Mouse (Mus musculus) limb, embryonic 10.5 days (tissue): ENCODE measurements around the gene Tll2. TPM values are rescaled to one million over a fixed set of nuclear protein-coding genes. Genes with fewer than 3 reads are reported as not detected.

Experiments used
- DNase-seq: peaks from one replicate; pipeline ENCODE4 v3.0.0-alpha.2; 2017; ENCODE audit warnings: low spot score
- H3K27ac ChIP-seq: fragments of 300-500 bp; sonication (generic); 2 replicates; pipeline ENCODE4 v1.5.1; 2016; ENCODE audit warnings: mild to moderate bottlenecking
- H3K27me3 ChIP-seq: fragments of 300-500 bp; sonication (generic); 2 replicates; pipeline ENCODE4 v1.6.1; 2016; ENCODE audit warnings: low read depth, mild to moderate bottlenecking; ENCODE audit not compliant: poor library complexity, severe bottlenecking
- H3K36me3 ChIP-seq: fragments of 300-500 bp; sonication (generic); 2 replicates; pipeline ENCODE4 v1.6.1; 2016; ENCODE audit warnings: mild to moderate bottlenecking, moderate library complexity
- H3K4me1 ChIP-seq: fragments of 300-500 bp; sonication (generic); 2 replicates; pipeline ENCODE4 v1.6.1; 2016
- H3K4me3 ChIP-seq: fragments of 300-500 bp; sonication (generic); 2 replicates; pipeline ENCODE4 v1.5.1; 2016; ENCODE audit warnings: mild to moderate bottlenecking, moderate library complexity
- H3K9me3 ChIP-seq: fragments of 300-500 bp; sonication (generic); replicated peaks from 2 replicates; pipeline ENCODE4 v1.6.1; 2016; ENCODE audit warnings: mild to moderate bottlenecking
- WGBS: fragments of 180-500 bp; shearing (Covaris S2); methylation state at CpG from one replicate; pipeline ENCODE4 v1.1.7; 2016; 5-methylcytosine and 5-hydroxymethylcytosine counted together
- polyA plus RNA-seq: library from polyadenylated mRNA; unstranded; fragments of >200 nt; fragmentation: Nextera tagmentation; extraction: Ambion mirVana; gene quantifications from 2 replicates; pipeline ENCODE4 v1.2.1, GENCODE M21; 2016

Tll2 gene
- polyA plus RNA-seq, result 0.03 TPM in 1 of 2 replicates, not detected in the other

DNA sequence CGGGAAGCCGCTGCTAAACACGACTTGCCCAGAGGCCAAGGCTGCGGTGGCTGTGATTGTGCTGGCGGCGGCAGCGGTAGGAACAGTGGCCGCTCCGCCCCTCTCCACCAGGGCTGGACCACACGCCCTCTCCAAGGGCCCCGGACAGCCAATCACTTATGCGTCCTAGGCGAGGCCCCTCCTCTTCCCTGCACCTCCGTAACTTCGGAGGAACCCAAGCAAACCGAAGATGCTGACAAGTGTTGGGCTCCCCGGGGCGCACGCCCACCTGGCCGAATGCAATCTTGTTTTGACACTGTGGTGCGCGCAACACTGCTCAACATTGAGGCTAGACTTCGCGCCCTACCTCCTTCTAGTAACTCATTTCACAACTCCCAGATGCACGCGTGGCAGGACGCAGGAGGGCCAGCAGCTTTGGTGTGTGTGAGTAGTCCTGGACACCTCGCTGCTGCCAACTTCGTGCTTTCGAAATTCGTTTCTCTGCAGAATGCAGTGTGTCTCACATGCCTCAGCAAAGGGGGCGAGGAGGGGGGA lies at the start of gene Tll2:
TSS of gene Tll2 (minus strand) at position 25 of the 534 bp plus-strand sequence.
- 1% methylated on average over 32 of the region's 32 CpGs for WGBS
- Histone ChIP-seq H3K4me3 (peak within 1 kb of the TSS; percentile 55), H3K9me3 (no peaks in the 10 kb centered on the region), H3K27me3 (peaks cover 63% of the 10 kb centered on the region), H3K4me1 (peaks cover 18% of the 10 kb centered on the region), H3K27ac (no peak within 1 kb of the TSS), H3K36me3 (peaks cover 10% of the 10 kb centered on the region; the same call in 1 of the 2 replicates)
- peak; percentile 79 for DNase-seq

DNA sequence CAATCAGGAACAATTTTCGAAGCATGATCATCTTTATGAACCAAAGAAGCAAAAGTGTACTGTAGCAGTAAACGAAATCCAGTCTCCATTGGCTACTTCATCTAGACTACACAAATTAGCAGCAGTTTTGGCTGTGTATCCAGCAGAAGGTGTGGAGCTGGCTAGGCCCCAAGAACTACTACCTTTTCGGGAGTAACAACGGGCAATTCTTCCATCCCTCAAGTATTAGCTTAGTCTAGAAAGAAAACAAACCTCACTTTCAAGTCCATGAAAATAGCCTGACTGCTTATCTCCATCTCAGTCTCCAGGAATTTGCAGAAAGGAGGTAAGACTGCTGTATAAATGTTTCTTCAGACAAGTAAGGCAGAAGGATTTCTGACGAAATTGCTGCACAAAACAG lies 47.9 kb upstream of the Tll2 start:
- Histone ChIP-seq H3K4me3 (no peak overlapping the region), H3K36me3 (peaks cover 43% of the 10 kb centered on the region), H3K9me3 (no peaks in the 10 kb centered on the region), H3K27me3 (no peaks in the 10 kb centered on the region), H3K4me1 (no peaks in the 10 kb centered on the region), H3K27ac (no peak overlapping the region)
- WGBS, result 90% methylated on average over 5 of the region's 5 CpGs
- DNase-seq, result no peak

DNA sequence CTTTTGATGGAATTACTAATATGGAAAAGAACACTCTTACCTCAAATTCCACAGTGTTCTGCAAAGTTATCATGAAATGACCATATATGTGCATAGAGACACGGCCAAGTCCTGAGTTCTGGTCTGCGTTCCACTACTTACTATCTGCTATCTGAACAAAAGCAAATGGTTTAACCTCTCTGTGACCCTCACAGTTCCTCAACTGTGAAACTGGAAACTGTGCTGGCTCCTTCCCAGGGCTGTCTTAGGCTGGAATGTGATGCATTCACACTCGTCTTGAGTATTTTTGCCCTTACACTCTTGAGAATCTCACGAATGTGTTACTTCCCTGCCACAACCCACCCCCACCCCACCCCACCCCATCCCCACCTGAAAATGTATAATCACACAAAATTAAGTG lies 42.3 kb upstream of the Tll2 start:
- Histone ChIP-seq H3K36me3 (peaks cover 73% of the 10 kb centered on the region), H3K4me1 (no peaks in the 10 kb centered on the region), H3K27me3 (no peaks in the 10 kb centered on the region), H3K9me3 (no peaks in the 10 kb centered on the region), H3K27ac (no peak overlapping the region), H3K4me3 (no peak overlapping the region)
- no peak for DNase-seq
- WGBS, result 73% methylated on average over 4 of the region's 4 CpGs

DNA sequence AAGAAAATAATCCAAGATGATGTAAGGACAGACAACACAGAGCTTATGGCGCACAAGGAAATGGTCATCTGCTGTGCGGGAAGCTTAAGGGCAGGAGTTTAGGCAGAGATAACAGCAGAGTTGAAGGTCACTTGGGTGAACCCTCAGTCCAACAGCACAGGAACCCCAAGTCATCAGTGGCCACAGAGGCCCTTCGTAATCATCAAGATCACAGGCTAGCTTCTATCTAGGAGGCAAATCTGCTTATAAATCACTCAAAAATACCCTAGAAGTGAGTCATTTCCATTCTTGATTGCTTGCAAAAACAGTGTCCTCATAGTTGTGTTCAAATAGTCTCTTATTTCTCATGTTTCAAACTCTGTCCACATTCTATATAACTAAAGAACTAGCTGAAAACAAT lies 41.6 kb upstream of the Tll2 start:
- H3K4me1 ChIP-seq, result no peaks in the 10 kb centered on the region
- H3K9me3 ChIP-seq, result no peaks in the 10 kb centered on the region
- H3K27ac ChIP-seq, result no peak overlapping the region
- DNase-seq, result no peak
- H3K4me3 ChIP-seq, result no peak overlapping the region
- H3K36me3 ChIP-seq, result peaks cover 70% of the 10 kb centered on the region
- 93% methylated on average over 3 of the region's 3 CpGs for WGBS
- no peaks in the 10 kb centered on the region for H3K27me3 ChIP-seq

DNA sequence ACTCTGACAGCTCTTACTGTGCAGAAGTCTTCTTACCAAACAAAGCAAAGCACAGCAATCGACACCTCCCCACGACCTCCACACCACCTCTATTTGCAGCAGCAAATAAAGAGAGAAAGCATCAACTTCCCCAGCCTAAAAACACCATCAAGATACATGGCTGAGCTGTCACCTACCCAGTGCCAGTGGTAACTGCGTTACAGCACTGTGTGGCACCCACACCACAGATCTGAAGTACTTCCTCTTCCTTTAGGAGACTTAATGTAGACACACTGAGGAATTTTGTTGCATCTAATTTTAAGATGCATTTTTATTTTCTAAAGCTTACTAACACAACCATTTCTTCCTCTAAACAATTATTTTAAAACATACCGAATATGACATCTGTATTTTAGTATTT lies 39.6 kb upstream of the Tll2 start:
- Histone ChIP-seq H3K4me1 (no peaks in the 10 kb centered on the region), H3K4me3 (no peak overlapping the region), H3K9me3 (no peaks in the 10 kb centered on the region), H3K27ac (no peak overlapping the region), H3K36me3 (peaks cover 80% of the 10 kb centered on the region), H3K27me3 (no peaks in the 10 kb centered on the region)
- DNase-seq, result no peak
- WGBS, result 89% methylated on average over 4 of the region's 4 CpGs

DNA sequence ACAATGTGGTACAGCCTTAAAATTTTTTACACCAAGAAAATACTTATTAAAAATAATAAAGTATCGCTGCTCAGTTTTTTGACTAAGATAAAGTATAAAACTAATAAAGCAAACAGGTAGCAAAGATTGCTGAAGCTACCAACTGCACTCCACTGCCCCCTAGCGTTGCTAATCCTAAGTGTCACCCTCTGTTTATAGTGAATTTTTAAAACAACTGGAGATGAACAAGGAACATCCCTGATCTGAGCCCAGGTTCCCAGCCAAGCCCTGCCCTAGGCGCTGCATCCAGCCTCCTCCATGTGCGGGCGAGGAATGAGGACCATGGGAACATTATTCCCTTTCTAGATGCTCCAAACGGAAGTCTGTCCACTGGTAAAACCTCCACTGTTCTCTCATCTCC lies 37.9 kb upstream of the Tll2 start:
- no peaks in the 10 kb centered on the region for H3K4me1 ChIP-seq
- H3K4me3 ChIP-seq, result no peak overlapping the region
- no peak overlapping the region for H3K27ac ChIP-seq
- H3K27me3 ChIP-seq, result no peaks in the 10 kb centered on the region
- peak; percentile 52 for DNase-seq
- H3K36me3 ChIP-seq, result peaks cover 89% of the 10 kb centered on the region
- WGBS, result 75% methylated on average over 6 of the region's 6 CpGs
- H3K9me3 ChIP-seq, result no peaks in the 10 kb centered on the region

DNA sequence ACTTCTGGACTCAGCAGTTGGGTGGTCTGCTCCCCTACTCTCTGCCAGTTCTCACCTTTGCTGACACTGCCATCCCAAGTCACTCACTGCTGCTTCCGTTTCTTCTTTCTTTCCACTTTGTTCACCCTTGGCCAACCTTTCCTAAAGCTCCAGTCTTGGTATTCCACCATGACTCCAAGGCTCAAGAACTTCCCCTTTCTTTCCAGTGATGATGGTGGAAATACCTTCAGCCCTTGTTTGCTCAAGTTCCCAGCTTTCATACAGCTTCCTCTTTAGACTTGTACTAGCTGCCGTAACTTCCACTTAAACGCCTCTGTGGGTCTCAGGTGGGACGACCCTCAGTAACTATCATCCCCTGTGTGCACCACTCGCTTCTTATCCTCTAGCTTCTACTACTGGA lies 35.4 kb upstream of the Tll2 start:
- H3K36me3 ChIP-seq, result peaks cover 90% of the 10 kb centered on the region
- no peak overlapping the region for H3K4me3 ChIP-seq
- H3K27me3 ChIP-seq, result no peaks in the 10 kb centered on the region
- H3K9me3 ChIP-seq, result no peaks in the 10 kb centered on the region
- WGBS, result 95% methylated on average over 5 of the region's 5 CpGs
- no peaks in the 10 kb centered on the region for H3K4me1 ChIP-seq
- DNase-seq, result no peak
- no peak overlapping the region for H3K27ac ChIP-seq

DNA sequence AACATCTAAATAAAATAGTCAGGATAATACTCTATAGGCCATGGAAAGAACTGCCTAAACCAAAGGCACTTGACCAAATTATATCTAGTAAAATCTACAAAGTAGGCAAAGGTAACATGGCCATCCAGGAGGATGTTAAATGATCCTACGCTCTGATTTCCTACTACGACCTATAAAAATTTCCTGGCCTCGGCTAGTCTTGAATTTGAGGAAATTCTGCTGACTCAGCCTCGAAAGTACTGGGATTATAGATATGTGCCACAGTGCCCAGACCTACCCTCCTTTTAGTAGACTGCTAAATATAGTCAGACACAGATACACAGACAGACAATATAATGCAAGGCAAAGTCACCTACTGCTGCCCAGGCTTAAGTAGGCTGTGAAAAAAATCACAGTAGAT lies 27.1 kb upstream of the Tll2 start:
- no peaks in the 10 kb centered on the region for H3K4me1 ChIP-seq
- H3K9me3 ChIP-seq, result no peaks in the 10 kb centered on the region
- H3K36me3 ChIP-seq, result peaks cover 86% of the 10 kb centered on the region
- whole genome bisulfite sequencing, result 90% methylated on average over 4 of the region's 4 CpGs
- no peak overlapping the region for H3K4me3 ChIP-seq
- no peaks in the 10 kb centered on the region for H3K27me3 ChIP-seq
- no peak for DNase-seq
- no peak overlapping the region for H3K27ac ChIP-seq

DNA sequence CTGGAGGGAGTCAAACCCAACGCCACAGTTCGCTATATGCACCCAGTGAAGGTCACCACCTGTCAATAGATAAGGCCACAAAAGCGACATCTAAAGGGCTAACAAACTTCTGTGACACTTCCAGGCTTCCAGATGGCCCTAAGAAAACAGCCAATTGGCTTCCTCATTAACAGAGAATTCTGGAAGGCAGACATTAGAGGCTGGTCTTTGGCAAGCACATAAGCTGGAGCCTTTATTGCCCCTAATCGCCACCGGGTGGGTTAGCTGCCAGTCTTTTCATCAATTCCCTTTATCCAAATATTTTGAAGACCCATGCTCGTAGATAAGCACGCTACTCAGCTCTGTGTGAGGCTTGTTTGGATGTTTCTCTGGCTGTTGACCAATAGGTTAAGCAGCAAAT lies 1.7 kb upstream of the Tll2 start:
- no peak overlapping the region for H3K27ac ChIP-seq
- WGBS, result 16% methylated on average over 7 of the region's 7 CpGs
- H3K27me3 ChIP-seq, result peaks cover 63% of the 10 kb centered on the region

DNA sequence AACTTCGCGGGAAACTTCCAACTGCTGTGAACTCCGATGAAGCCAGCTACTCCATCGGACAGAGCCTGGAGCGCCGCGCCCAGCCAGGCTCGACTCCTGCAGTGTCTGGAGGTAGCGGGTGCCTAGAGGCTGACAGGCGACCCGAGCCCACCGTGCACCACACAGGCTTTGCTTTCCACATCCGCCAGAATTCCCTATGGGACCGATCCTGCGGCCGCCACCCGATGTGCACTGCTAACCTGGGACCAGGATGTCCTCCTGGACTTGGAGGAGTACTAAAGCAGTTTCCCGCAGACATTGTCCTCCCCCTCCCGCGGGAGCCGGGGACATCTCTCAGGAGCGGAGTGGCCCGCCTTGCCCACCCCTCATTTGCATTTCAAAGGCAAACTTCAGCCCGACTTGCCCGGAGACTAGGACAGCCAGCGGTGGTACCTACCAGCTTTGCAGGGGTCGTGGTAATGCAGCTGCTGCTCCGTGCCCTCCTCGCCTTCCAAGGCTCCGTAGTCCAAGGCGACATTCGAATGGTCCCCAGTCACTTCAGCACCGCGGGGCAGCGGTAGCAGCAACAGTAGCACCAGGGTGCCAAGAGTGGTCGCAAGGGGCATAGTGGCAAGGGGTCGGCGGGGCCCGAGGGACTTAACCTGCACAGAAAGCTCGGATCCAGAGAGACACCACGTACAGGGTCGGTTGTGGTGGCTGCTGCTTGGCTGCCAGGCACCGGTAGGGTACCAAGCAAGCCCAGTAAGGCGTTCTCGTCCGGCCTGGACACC lies 409 bp downstream of the Tll2 start:
- H3K36me3 ChIP-seq, result peaks cover 7% of the 10 kb centered on the region; the same call in 1 of the 2 replicates
- peaks cover 63% of the 10 kb centered on the region for H3K27me3 ChIP-seq
- DNase-seq, result peak; percentile 56
- peaks cover 18% of the 10 kb centered on the region for H3K4me1 ChIP-seq
- WGBS, result under 1% methylated on average over 46 of the region's 46 CpGs
- H3K27ac ChIP-seq, result no peak overlapping the region
- H3K4me3 ChIP-seq, result peak overlapping the region; percentile 55
- H3K9me3 ChIP-seq, result no peaks in the 10 kb centered on the region

More for the DNA sequence above, 1.7 kb upstream of the Tll2 start:
- H3K4me1 ChIP-seq, result peaks cover 18% of the 10 kb centered on the region
- no peak for DNase-seq
- no peak overlapping the region for H3K4me3 ChIP-seq
- H3K36me3 ChIP-seq, result peaks cover 19% of the 10 kb centered on the region
- no peaks in the 10 kb centered on the region for H3K9me3 ChIP-seq

DNA sequence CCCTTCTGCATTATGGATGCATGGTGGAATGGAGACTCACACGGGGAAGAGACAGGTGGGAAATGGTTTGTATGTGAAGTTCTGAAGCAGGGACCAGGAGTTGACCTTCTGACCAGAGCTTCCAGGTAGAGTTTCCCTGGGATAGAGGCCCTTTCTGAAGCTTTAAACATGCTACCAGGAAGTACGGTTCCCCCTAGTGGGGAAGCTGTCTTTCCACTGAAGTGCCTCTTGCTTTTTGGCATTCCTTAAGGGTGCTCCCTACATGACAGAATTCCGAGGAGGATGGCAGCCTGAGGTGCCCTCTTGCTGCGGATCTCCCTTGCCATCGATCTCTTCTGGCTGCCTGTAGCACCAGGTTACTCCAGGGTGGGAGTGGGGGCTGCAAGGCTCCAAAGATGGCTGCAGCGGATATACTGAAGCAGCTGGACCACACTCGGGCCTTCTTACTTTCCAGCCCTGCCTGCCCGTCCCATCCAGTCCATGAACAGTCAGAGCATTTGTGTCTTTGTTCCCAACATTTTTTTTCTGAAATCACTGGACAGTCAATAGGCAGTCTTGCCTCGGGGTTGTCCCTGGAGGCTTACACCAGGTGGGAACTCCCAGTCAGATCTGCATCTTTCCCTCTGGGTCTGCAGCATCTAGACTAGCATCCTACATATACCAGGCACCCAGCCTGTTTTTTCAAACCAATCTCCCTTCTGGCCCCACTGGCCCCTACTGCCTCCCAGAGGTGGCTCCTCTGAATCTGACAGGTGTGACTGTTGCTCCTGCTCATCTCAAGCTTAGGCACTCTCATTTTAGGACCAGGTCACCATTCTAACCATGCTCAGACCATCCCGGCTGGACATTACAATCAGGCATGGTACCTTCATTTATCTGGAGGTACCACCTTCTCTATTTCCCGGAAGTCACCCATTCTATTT lies 2.2 kb downstream of the Tll2 start:
- no peak overlapping the region for H3K4me3 ChIP-seq
- peaks cover 59% of the 10 kb centered on the region for H3K27me3 ChIP-seq
- H3K4me1 ChIP-seq, result peaks cover 18% of the 10 kb centered on the region
- WGBS, result 66% methylated on average over 11 of the region's 11 CpGs
- H3K36me3 ChIP-seq, result no peaks in the 10 kb centered on the region
- no peak for DNase-seq
- H3K9me3 ChIP-seq, result no peaks in the 10 kb centered on the region
- no peak overlapping the region for H3K27ac ChIP-seq

DNA sequence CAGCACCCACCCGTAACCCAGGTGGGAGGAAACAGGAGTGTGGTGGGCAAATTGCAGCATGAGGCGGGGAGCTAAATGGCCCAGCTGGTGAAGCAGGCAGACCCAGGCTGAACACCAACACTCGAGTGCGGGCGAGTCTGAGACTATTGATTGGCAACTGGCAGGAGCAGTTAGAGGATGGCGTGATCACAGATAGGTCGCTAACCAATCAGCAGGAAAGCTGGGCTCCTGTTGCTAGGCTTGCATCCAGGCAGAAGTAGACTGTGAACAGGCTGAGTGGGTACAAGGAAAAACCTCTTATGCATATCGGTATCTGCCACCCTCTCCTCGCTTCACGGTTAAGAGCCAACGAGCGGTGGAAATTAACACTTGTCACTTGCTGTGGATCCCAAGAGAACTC lies 9.0 kb downstream of the Tll2 start:
- Histone ChIP-seq H3K9me3 (no peaks in the 10 kb centered on the region), H3K27me3 (no peaks in the 10 kb centered on the region), H3K27ac (no peak overlapping the region), H3K36me3 (no peaks in the 10 kb centered on the region), H3K4me1 (no peaks in the 10 kb centered on the region), H3K4me3 (no peak overlapping the region)
- DNase-seq, result no peak
- WGBS, result 88% methylated on average over 12 of the region's 12 CpGs

DNA sequence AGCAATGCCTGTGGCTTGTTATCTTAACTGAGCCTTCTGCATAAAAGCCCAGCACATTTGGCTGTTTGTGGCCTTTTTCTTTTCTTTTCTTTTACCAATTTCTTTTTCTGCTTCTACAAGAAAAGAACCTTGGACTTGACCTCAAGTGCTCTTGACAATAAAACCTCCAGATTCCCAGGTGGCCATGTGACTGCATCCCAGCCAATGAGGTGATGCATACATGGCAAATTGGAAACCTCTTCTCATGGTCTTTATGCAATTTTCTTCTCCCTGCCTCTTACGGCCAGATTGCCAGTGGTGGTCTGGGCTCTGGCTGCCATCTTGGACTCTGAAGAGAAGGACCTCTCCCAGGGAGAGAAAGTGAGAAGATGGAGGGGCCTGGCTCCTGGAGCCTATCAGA lies 13.3 kb downstream of the Tll2 start:
- no peak for DNase-seq
- Histone ChIP-seq H3K4me1 (0 out of 2 replicates have a peak, but pooled peaks cover 5% of the 10 kb centered on the region), H3K4me3 (no peak overlapping the region), H3K9me3 (no peaks in the 10 kb centered on the region), H3K36me3 (no peaks in the 10 kb centered on the region), H3K27me3 (no peaks in the 10 kb centered on the region), H3K27ac (no peak overlapping the region)
- 85% methylated on average over 1 of the region's 1 CpGs for WGBS
